Mouse (Mus musculus): ENCODE measurements around the gene Wdr76.
"Not testable (repeated sequence)": the region's sequence is repeated elsewhere in the genome, so short reads cannot be mapped to it uniquely, and the experiment has no call there.

Wdr76 gene

DNA sequence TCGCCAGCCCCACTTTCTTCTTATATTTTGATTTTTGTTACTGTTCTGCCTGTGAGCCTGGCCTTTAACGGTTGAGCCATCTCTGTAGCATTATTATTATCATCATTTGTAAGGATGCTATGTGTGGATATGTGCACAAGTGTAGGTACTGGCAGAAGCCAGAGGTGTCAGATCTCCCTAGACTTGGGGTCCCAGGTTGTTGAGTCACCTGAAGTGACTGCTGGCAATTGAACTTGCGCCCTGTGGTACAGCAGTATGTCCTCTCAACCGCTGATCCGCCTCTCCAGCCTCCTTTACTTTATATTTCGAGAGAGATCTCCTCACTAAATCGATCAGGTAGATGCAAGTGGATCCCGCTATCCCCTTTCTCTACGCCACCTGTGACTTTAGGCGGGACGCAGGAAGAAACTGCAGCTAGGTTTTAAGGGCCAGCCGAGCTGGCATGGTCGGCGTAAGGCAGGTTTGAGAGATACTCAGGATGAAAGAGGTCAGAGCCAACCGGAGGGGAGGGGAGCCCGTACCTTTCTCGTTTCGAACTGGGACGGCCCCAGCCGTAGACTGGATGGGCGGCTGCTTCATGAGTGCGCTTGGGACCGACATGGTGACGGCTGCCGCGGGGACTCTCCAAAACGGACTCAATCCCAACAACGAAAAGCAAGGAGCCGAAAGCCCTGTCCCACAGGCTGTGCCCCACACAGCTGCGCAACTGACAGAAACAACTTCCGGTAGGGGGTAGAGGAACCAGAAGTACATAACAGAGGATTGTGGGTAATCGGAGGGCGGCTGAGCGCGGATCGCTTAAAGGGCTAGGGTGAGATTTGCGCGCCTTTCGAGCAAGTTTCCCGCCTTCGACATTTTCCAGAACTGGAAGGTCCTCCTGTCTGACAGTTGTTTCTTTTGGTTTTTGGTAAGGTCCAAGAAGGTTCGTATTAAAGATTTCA lies at the start of gene Wdr76, which contains the start of gene Mfap1a:
TSS of gene Wdr76 (plus strand) at position 782 of the 941 bp plus-strand sequence.
TSS of gene Mfap1a (minus strand) at position 724 of the 941 bp plus-strand sequence.
- DNase-seq (ENCODE audit: extremely low read depth, low read depth, low spot score) = peak; percentile 47

DNA sequence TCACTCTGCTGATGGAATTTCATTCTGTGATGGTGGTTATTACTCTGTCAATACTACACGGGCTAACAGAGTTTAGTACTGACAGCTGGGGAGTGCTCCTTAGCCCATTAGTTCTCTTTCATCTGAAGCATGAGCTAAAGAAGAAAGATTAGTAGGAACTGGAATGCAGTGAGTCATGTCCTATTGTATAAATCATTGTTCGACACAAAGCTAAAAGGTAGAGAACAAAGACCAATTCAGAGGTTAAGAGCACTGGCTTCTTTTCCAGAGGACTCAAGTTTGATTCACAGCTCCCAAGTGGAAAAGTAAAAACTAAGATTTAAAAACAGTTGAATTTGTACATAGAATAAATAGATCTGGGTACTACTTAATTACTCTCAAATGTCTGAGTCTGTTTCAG lies 46.5 kb upstream of the Wdr76 start:
- DNase-seq (ENCODE audit: extremely low read depth, low read depth, low spot score) = no peak

DNA sequence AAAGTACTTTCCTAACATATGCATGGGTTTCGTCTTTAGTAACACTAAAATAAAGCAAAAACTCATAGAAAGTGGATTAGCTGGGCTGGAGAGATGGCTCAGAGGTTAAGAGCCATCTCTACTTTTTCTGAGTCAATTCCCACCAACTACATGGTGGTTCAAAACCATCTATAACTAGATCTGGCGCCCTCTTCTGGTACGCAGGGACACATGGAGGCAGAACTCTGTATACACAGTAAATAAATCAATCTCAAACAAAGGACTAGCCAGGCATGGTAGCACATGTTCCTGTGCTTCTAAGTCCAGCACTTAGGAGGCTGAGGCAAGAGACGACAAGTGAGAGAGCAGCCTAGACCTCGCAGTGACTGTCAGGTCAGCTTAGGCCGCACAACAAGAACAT lies 37.5 kb upstream of the Wdr76 start:
- not testable (repeated sequence) for DNase-seq (ENCODE audit: extremely low read depth, low read depth, low spot score)

DNA sequence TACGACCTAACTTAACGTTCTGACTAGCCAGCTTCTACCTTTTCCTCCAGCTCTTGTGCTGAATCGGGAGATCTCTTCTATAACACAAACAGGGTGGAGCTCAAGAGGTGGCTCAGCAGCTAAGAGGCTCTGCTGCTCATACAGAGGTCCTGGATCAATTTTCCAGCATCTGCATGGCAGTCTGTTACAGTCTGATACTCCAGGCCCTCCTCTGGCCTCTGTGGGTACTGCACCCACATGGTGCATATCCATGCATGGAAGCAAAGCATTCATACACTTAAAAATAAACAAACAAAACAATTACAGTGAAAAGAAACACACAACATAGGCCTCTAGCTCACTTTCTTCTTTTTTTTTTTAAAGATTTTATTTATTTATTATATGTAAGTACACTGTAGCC lies 33.7 kb upstream of the Wdr76 start:
- DNase-seq (ENCODE audit: extremely low read depth, low read depth, low spot score) = not testable (repeated sequence)

DNA sequence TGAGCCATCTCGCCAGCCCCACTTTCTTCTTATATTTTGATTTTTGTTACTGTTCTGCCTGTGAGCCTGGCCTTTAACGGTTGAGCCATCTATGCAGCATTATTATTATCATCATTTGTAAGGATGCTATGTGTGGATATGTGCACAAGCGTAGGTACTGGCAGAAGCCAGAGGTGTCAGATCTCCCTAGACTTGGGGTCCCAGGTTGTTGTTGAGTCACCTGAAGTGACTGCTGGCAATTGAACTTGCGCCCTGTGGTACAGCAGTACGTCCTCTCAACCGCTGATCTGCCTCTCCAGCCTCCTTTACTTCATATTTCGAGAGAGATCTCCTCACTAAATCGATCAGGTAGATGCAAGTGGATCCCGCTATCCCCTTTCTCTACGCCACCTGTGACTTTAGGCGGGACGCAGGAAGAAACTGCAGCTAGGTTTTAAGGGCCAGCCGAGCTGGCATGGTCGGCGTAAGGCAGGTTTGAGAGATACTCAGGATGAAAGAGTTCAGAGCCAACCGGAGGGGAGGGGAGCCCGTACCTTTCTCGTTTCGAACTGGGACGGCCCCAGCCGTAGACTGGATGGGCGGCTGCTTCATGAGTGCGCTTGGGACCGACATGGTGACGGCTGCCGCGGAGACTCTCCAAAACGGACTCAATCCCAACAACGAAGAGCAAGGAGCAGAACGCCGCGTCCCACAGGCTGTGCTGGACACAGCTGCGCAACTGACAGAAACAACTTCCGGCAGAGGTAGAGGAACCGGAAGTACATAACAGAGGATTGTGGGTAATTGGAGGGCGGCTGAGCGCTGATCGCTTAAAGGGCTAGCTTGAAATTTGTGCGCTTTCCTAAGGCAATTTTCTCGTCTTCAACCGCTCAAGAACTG lies 33.0 kb upstream of the Wdr76 start, which contains the start of gene Mfap1b:
TSS of gene Mfap1b (minus strand) at position 767 of the 879 bp plus-strand sequence.
- DNase-seq (ENCODE audit: extremely low read depth, low read depth, low spot score) = peak; percentile 65

DNA sequence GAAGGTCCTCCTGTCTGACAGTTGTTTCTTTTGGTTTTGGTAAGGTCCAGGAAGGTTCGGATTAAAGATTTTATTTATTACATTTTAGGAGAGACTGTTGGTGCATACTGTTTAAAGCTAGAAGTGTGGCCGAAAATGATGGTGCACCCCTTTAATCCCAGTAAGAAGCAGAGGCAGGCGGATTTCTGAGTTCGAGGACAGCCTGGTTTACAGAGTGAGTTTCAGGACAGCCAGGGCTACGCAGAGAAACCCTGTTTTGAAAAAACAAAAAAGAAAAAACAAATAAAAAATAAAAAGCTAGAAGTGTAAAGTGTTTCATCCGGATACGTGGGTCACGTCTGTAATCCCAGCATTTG lies 32.4 kb upstream of the Wdr76 start:
- no peak for DNase-seq (ENCODE audit: extremely low read depth, low read depth, low spot score)

DNA sequence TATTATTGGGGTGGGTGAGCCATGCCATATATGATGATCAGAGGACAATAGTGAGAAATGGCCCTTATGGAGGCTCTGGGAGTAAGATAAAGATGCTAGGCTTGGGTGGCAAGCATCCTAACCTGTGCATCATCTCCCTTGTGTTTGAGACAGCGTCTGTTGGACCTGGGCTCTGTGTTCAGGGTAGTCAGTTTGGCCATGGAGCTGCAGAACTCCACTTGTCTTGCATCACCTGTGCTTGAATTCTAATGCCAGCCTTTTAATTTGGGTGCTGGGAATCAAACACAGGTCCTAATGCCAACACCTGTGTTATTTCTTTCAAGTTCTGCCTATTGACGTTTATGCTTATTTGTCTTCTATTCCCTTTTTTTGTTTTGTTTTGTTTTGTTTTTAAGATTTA lies 31.2 kb upstream of the Wdr76 start:
- not testable (repeated sequence) for DNase-seq (ENCODE audit: extremely low read depth, low read depth, low spot score)

DNA sequence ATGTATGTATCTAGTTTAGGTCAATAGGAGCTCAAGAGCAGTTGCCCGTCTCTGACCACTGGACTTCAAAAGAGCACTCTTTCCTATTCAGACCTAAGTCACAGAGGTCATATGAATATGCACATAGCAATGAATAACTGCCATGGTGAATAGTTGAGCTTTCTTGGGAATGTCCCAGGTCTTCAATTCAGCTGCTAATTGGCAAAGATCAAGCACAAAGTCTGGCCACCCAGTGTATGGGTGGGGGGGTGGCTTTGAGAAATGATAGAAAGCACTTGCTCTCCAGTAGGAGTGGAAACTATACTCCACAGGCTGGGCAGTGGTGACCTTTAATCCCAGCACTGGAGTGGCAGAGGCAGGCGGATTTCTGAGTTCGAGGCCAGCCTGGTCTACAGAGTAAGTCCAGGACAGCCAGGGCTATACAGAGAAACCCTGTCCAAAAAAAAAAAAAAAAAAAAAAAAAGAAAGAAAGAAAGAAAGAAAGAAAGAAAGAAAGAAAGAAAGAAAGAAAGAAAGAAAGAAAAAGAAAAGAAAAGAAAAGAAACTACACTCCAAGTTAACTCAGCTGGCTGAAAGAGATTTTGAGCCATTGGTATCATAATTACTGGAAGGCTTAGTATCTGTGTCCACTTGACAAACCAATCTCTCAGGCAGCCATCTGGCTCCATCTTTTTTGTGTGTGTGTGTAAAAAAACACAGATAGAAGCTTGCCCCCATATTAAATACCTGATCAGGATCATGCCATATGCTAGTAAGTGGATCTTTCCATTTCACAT lies 28.8 kb upstream of the Wdr76 start:
- no peak for DNase-seq (ENCODE audit: extremely low read depth, low read depth, low spot score)

DNA sequence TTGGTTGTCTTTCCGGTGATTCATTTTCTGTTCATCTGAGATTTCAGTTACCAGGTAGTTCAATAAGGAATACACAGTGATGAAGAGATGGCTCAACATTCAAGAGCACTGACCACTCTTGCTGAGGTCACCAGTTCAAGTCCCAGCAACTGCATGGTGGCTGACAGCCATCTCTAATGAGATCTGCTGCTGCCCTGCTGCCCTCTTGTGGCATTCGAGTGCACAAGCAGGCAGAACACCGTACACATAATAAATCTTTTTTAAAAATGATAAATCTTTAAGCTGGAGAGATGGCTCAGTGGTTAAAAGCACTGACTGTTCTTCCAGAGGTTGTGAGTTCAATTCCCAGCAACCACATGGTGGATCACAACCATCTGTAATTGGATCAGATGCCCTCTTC lies 26.0 kb upstream of the Wdr76 start:
- no peak for DNase-seq (ENCODE audit: extremely low read depth, low read depth, low spot score)

DNA sequence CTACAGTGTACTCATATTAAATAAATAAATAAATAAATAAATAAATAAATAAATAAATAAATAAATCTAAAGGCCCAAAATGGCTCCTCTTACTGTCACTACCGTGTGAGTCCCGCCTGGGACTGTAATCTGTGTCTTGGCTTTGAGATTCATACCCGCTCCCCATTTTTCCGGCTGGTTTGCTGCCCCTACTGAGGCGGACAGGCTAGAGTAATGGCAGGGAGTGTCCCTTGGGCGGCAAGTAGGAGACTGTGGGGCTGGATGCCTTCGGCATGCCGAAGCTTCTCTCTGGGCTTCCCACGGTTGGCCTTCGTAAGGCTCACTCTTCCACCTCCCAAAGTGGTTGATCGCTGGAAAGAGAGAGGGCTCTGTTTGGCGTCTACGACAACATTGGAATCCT lies 25.6 kb upstream of the Wdr76 start:
- not testable (repeated sequence) for DNase-seq (ENCODE audit: extremely low read depth, low read depth, low spot score)

DNA sequence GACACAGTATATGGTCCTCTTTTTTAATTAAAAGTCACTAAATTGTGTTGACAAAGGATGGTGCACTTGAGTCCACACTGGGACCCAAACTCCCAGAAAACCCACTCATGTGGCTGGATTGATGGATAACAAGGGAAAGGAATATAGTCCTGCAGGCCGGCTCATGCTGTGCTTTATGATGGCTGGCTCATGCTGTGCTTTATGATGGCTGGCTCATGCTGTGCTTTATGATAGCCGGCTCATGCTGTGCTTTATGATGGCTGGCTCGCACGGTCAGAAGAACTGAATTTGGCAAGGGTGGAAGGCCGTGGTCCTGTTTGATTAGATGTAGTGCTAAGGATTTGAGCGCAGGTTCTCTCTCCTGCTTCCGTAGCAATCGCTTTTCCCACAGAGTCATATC lies 22.9 kb upstream of the Wdr76 start:
- no peak for DNase-seq (ENCODE audit: extremely low read depth, low read depth, low spot score)

DNA sequence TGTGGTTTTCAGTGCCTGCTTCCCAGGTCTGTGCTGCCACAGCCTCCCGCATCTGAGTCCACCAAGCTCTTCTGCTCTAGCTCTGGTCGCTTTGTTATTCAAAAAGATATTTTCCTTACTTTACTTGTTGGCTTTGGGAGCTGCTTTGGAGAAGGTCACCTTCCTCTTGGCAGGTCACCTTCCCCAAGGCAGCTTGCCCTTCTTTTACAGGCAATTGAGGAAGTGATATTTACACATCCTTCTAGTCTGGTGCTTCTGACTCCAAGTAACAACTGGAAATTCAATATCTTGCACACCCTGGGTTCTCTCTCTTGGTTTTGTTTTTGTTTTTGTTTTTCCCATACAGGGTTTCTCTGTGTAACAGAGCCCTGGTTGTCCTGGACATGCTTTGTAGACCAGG lies 22.1 kb upstream of the Wdr76 start:
- DNase-seq (ENCODE audit: extremely low read depth, low read depth, low spot score) = not testable (repeated sequence)

DNA sequence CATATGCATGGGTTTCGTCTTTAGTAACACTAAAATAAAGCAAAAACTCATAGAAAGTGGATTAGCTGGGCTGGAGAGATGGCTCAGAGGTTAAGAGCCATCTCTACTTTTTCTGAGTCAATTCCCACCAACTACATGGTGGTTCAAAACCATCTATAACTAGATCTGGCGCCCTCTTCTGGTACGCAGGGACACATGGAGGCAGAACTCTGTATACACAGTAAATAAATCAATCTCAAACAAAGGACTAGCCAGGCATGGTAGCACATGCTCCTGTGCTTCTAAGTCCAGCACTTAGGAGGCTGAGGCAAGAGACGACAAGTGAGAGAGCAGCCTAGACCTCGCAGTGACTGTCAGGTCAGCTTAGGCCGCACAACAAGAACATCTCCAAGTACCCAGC lies 5.0 kb upstream of the Wdr76 start:
- DNase-seq (ENCODE audit: extremely low read depth, low read depth, low spot score) = not testable (repeated sequence)

DNA sequence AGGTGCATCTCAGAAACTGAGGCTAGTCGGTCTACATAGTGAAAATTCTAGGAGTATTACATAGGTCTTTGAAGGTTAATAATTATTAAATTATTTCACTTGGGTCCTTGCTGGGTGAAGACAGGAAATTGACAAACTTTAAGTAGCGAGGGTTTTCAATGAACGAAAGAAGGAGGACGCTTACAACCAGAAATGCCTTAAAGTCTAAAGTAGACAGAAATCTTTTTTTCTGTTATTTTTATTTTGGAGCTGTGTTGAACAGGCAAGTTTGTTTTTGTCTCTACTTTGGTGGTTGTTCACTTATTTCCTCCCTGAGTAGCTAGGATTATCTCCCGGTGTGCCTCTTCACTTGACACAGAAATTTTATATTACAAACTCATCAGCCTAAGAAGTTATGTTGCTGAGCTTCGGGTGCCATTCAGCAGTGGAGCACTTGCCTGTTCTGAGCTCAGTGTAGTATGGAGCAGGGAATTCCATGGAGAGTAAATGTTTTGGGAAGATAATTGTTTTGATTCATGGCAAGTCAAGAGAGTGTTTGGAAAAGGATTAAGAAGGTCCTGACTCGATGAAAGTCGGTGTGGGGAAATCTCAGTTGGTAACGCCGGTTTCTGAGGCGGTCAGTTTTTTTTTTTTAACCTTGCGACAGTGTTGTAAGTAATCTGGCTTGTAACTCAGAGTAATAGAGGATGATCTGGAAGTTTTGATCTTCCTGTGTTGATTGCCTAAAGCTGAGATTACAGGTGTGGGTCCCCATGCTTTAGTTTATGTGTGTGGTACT lies 839 bp downstream of the Wdr76 start:
- DNase-seq (ENCODE audit: extremely low read depth, low read depth, low spot score) = peak; percentile 30

DNA sequence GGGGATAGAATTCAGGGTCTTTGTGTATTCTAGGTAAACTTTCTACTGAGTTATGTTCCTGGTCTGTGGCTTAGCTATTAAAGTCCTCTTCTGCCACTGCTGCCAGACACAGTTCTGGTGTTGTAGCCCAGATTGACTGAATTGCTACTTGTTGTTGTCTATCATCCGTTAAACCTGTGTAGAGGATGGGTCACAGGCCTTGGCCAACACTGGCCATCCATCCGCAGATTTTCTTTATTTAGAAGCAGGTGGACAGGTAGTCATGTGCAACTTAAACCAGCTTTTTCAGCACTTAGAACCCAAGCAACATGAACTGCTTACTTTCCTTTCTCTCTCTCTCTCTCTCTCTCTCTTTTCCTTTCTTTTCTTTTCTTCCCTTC lies 1.4 kb downstream of the Wdr76 start:
- no peak for DNase-seq (ENCODE audit: extremely low read depth, low read depth, low spot score)

DNA sequence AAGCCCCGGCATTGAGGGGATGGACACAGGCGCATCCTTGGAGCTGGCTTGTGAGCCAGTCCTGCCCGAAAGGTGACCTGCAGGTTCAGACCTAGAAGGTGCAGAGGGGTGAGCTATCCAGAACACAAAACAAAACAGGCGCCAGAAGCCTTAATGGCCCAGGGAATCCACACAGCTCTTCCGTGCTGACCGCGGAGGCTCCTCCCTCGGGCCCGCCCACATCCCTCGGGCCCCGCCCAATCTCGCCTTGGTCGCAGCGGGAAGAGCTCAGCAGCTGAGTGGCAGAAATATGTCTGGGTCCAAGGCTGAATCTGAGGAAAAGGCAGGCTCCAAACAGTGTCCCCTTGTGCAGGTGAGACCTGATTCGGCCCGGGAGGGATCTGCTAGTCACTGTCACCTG lies 3.1 kb downstream of the Wdr76 start:
- DNase-seq (ENCODE audit: extremely low read depth, low read depth, low spot score) = no peak

DNA sequence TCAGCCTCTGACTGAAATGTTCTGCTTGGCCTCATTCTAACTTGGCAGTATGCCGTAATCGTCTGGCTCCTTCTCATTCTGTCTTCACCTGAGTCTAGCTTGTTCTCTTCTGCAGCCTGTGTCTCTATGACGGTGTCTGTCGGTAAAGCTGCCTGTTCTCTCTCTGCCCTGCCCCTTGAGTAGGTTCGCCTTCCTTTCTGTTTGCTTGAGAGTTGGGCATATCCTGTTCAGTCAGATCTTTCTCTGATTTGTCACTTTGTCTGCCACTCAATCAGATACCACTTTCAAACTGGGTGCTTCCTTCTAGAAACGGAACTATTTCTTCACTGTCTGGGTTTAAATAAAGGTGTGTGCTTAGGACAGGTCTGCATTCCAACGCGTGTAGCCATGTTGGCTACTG lies 4.9 kb downstream of the Wdr76 start:
- DNase-seq (ENCODE audit: extremely low read depth, low read depth, low spot score) = no peak

DNA sequence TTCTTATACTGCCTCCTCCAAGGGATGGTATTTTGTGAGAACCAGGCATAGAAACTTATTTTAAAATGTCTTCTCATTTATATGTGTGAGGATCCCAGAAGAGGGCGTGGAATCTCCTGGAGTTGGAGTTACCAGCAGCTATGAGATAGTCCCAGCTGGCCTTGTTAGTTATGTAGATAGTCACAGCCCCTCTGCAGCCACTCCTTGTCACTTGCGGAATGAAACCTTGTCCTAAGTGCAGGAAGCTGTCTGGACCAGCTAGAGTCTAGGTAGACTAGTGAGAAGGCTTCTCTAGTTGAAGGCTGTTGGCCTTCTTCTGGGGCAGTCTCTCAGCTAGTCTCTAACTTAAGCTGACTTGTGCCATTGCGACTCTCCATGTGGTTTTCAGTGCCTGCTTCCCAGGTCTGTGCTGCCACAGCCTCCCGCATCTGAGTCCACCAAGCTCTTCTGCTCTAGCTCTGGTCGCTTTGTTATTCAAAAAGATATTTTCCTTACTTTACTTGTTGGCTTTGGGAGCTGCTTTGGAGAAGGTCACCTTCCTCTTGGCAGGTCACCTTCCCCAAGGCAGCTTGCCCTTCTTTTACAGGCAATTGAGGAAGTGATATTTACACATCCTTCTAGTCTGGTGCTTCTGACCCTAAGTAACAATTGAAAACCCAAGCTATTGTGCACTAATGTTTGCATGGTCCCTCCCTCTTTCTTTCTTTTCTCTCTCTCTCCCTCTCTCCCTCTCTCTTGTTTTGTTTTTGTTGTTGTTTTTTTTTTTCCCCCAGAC lies 6.7 kb downstream of the Wdr76 start:
- DNase-seq (ENCODE audit: extremely low read depth, low read depth, low spot score) = not testable (repeated sequence)

DNA sequence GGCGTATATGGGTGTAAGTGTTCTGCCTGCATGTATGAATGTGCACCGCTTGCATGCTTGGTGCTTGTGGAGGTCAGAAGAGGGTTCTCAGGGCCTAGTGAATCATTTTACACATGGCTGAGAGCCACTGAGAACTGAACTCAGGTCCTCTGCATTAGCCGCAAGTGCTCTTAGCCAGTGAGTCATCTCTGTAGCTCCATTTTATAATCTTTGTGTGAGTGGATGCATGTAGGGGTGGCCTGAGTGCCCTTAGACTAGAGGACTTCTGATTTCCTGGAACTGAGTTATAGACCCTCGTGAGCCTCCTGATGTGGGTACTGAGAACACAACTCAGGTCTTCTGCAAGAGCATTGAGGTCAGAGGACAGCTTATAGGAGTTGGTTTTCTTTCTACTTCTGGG lies 7.7 kb downstream of the Wdr76 start:
- no peak for DNase-seq (ENCODE audit: extremely low read depth, low read depth, low spot score)

All from fat pad, adult 2 months (tissue).